ENCODE assay signal across 9 mouse cellular contexts in genomic region chr12:71482619-71483018, GRCm38 (mm10).
A peak's percentile ranks its signal among the peaks of the same experiment; 100 is the strongest.
DNase-seq lines count a peak whose midpoint lies in the region; ATAC-seq and TF ChIP-seq lines count a peak whose summit lies in the region.
"Had no signal": no experiment of that assay in that cellular context is flagged by ENCODE, and none has a peak within 500 bp of the region (broad histone marks: within the 10 kb centered on the region; RNA-seq: fewer than 3 reads in every experiment).

No protein-coding gene starts in this region.

- H3K9me3 ChIP-seq in heart, embryonic 11.5 days (replicated peaks; ENCODE audit: control insufficient read depth, low read length) = no peaks in the 10 kb centered on the region
- no peaks in the 10 kb centered on the region for H3K9me3 ChIP-seq in kidney, postnatal 0 days (replicated peaks; ENCODE audit: low read length)
- H3K9me3 ChIP-seq in embryonic facial prominence, embryonic 11.5 days (replicated peaks; ENCODE audit: control insufficient read depth, low read length) = no peaks in the 10 kb centered on the region
- H3K9me3 ChIP-seq in intestine, embryonic 15.5 days = no peaks in the 10 kb centered on the region

- no peak overlapping the region for H3K9ac ChIP-seq in heart, embryonic 11.5 days (ENCODE audit: low read depth, low read length)
- H3K9ac ChIP-seq in kidney, postnatal 0 days (ENCODE audit: low read depth, low read length) = no peak overlapping the region
- no peak overlapping the region for H3K9ac ChIP-seq in embryonic facial prominence, embryonic 11.5 days (replicated peaks; ENCODE audit: low read length)
- H3K9ac ChIP-seq in intestine, embryonic 15.5 days = no peak overlapping the region

- H3K36me3 ChIP-seq in heart, embryonic 11.5 days (ENCODE audit: control insufficient read depth, insufficient read depth, low read length) = no peaks in the 10 kb centered on the region
- H3K36me3 ChIP-seq in kidney, postnatal 0 days (ENCODE audit: insufficient read depth, low read length) = no peaks in the 10 kb centered on the region
- H3K36me3 ChIP-seq in embryonic facial prominence, embryonic 11.5 days (replicated peaks; ENCODE audit: control insufficient read depth, insufficient read depth, low read depth, low read length) = no peaks in the 10 kb centered on the region
- no peaks in the 10 kb centered on the region for H3K36me3 ChIP-seq in intestine, embryonic 15.5 days

- WGBS in heart, embryonic 11.5 days (ENCODE audit: insufficient replicate concordance) = 27% methylated on average over 2 of the region's 2 CpGs
- WGBS in kidney, postnatal 0 days = 39% methylated on average over 2 of the region's 2 CpGs
- WGBS in embryonic facial prominence, embryonic 11.5 days = 53% methylated on average over 2 of the region's 2 CpGs
- 31% methylated on average over 2 of the region's 2 CpGs for WGBS in intestine, embryonic 15.5 days

- intact Hi-C loops in heart, postnatal 36 days (cut with DNase I) = no loop called here

- H3K27ac ChIP-seq in heart, embryonic 11.5 days (ENCODE audit: low read depth, low read length) = 0 out of 2 replicates have a peak overlapping the region, but pooled peaks have one; percentile 42
- no peak overlapping the region for H3K27ac ChIP-seq in kidney, postnatal 0 days
- H3K27ac ChIP-seq in embryonic facial prominence, embryonic 11.5 days (replicated peaks; ENCODE audit: low read depth, low read length) = peak overlapping the region; percentile 16; the same call in 1 of the 2 replicates
- H3K27ac ChIP-seq in intestine, embryonic 15.5 days = peak overlapping the region; percentile 30; the same call in 1 of the 2 replicates

- ATAC-seq in heart, embryonic 11.5 days (replicated peaks; ENCODE audit: insufficient number of reproducible peaks, low FRiP score, low TSS enrichment) = no peak
- ATAC-seq in kidney, postnatal 0 days (replicated peaks; ENCODE audit: low FRiP score, low read depth) = no peak
- ATAC-seq in embryonic facial prominence, embryonic 11.5 days (replicated peaks; ENCODE audit: insufficient number of reproducible peaks, low FRiP score, low TSS enrichment, low read depth) = no peak
- no peak for ATAC-seq in intestine, embryonic 15.5 days

- peaks cover 22% of the 10 kb centered on the region for H3K4me1 ChIP-seq in heart, embryonic 11.5 days (ENCODE audit: control insufficient read depth, insufficient read depth, low read length)
- no peaks in the 10 kb centered on the region; the same call in 1 of the 2 replicates for H3K4me1 ChIP-seq in kidney, postnatal 0 days (replicated peaks; ENCODE audit: insufficient read depth, low read length)
- H3K4me1 ChIP-seq in embryonic facial prominence, embryonic 11.5 days (ENCODE audit: control insufficient read depth, insufficient read depth, low read length) = peaks cover 3% of the 10 kb centered on the region; the same call in 1 of the 2 replicates
- H3K4me1 ChIP-seq in intestine, embryonic 15.5 days (replicated peaks) = peaks cover 15% of the 10 kb centered on the region; the same call in 1 of the 2 replicates

- no peak overlapping the region for H3K4me3 ChIP-seq in heart, embryonic 11.5 days (ENCODE audit: low read depth, low read length)
- no peak overlapping the region for H3K4me3 ChIP-seq in kidney, postnatal 0 days (replicated peaks; ENCODE audit: low read depth, low read length)
- H3K4me3 ChIP-seq in embryonic facial prominence, embryonic 11.5 days (ENCODE audit: low read depth, low read length) = no peak overlapping the region
- H3K4me3 ChIP-seq in intestine, embryonic 15.5 days (replicated peaks) = no peak overlapping the region

- DNase-seq in heart, postnatal 36 days = no peak
- peak; percentile 71 for DNase-seq in kidney, postnatal 0 days (ENCODE audit: low spot score)
- DNase-seq in kidney, adult 8-10 months = no peak
- DNase-seq in embryonic facial prominence, embryonic 11.5 days (ENCODE audit: low spot score) = no peak
- no peak for DNase-seq in adipocyte (ENCODE audit: low spot score)
- DNase-seq in right cerebral cortex, postnatal 36 days (ENCODE audit: low spot score in 2 of 2) = no peak
- DNase-seq: lung, adult 2 months had no signal

- H3K27me3 ChIP-seq in heart, embryonic 11.5 days (ENCODE audit: control insufficient read depth, insufficient read depth, low read length) = no peaks in the 10 kb centered on the region
- no peaks in the 10 kb centered on the region for H3K27me3 ChIP-seq in kidney, postnatal 0 days (ENCODE audit: insufficient read depth, low read length)
- no peaks in the 10 kb centered on the region for H3K27me3 ChIP-seq in embryonic facial prominence, embryonic 11.5 days (ENCODE audit: control insufficient read depth, insufficient read depth, low read length)
- no peaks in the 10 kb centered on the region for H3K27me3 ChIP-seq in intestine, embryonic 15.5 days (replicated peaks)

- TF ChIP-seq CTCF in kidney, postnatal 0 days (IDR thresholded peaks at IDR 0.05; ENCODE audit: low read depth) = no peak

- H3K4me2 ChIP-seq in heart, embryonic 11.5 days = 0 out of 2 replicates have a peak overlapping the region, but pooled peaks have one; percentile 6
- H3K4me2 ChIP-seq in kidney, postnatal 0 days (ENCODE audit: low read length) = no peak overlapping the region
- H3K4me2 ChIP-seq in embryonic facial prominence, embryonic 11.5 days (ENCODE audit: low read depth, low read length) = no peak overlapping the region
- no peak overlapping the region for H3K4me2 ChIP-seq in intestine, embryonic 15.5 days (replicated peaks)
